Mouse (Mus musculus): ENCODE measurements around the gene Pde11a.

Gene Pde11a

DNA sequence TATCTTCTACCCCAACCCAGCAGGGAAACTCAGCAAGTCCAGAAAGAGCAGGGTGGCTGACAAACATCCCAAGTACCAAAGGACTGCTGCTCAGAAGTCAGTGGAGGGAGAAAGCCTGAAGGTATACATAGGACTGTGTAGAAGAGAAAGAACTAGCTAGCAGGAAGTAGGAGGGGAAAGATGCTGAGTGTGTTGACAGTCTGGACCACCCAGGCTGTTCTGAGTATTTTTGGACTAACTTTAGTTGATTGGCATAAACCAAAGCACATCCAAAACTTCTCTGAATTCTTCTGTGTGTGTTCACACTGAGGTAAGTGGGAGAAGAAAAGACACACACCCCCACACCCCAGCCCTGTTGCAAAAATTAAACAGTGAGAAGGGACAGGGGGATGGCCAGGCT is 248.1 kb downstream of the Pde11a start:
- no peak for DNase-seq (ENCODE audit: low spot score)

DNA sequence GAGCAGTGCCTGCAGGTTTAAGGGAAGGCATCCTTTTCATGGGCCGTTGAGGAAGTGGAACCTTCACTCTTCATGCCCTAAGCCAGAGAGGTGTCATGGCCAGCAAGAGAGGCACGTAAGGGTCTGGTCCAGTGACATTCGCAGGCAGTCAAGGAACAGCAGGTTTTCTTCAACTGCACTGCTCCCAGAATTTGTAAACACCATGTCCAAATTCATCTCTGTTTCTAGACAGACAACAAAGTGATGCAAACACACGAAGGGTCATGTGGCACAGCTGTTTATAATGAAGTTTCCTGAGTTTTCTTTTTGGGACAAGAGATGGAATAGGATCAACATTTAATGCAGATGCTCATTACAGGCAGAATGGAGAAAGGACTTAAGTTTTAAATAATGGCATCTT is 249.7 kb downstream of the Pde11a start:
- DNase-seq (ENCODE audit: low spot score): peak; percentile 77

DNA sequence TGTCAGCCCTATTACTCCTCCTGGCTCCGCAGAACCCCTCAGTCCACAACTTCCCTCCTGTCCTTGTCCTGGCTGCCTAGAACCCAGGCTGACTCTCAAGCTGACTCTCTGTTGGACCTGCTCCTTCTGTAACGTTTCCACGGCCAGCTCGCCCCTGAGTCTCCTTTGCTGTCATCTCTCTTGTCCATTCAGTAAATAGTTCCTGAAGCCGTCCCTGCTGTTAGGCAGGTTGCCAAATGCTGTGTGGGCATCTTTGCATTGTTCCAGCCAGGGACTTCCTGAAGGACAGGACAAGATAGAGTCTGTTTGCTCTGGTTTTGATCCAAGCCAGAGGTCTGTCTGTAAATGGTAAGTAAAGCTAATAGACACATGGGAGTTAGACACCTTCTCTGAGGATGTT is 250.2 kb downstream of the Pde11a start:
- peak; percentile 75 for DNase-seq (ENCODE audit: low spot score)

DNA sequence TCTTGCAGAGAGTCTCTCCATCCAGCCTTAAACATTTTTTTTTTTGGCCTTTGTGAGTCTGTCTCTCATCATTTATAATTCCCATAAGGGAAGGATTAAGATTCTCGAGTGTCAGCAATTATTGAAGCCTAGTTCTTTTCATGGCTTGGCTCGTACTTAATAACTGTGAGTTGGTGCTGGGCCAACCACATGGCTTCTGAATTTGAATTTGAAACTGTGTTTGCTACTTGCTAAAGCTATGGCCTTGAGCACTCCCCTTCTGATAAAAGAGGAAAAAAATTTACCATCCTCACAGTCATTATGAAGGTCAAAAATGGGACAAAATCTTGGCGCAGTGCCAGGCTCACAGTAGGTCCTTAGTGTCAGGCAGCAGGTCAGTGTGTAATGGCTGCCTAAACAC is 251.4 kb downstream of the Pde11a start:
- no peak for DNase-seq (ENCODE audit: low spot score)

DNA sequence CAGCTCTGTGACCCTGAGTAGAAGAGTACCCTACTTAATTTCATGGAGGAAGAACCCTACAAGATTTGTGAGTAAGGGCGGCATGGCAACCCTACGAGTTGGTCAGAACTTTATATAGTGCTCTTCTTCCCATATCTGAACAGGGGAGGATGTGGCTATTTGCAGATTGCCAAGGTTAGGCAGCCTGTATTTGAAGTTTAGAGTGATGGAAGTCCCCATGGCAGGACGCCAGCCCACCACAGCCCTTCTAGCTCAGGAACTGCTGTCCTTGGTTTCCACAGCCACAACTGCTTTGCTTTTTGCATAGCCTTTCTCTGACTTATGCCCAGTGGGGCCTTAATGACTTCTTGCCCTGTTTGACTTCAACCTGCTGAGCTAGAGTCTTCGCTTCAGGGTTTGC is 253.6 kb downstream of the Pde11a start:
- DNase-seq (ENCODE audit: low spot score): no peak

DNA sequence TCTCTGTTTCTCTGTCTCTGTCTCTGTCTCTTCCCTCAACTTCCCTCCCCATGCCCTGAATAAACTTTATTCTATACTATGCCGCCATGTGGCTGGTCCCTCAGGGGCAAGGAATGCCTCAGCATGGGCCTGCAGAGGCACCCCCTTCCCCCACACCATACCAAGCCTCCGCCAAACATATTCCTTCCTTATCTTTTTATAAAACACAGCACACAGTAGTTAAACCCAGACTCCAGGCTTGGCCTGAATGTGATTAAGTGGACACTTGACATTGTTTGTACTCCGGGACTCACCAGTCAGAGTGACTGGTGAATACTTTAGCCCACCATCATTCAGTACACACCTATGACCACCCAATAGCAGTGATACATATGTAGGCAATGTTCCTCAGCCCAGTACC is 254.7 kb downstream of the Pde11a start:
- no peak for DNase-seq (ENCODE audit: low spot score)

DNA sequence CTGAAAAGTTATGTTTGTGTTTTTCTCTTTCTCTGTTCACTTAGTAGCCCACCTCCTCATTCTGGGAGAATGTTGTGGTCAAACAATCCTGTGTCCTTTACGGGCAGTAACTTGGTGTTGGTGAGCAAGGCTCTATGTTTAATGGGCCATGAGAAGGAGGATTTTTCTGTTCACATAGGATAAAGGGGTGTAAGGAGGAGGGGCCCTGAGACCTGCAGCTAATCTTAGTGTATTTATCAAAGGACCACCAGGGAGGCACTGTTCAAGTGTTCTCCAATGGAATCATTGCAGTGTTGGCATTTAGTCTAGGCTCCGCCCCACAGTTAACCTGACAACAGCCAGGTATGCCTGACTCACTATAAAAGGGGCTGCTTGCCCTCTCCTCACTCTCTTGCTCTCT is 255.2 kb downstream of the Pde11a start:
- no peak for DNase-seq (ENCODE audit: low spot score)

DNA sequence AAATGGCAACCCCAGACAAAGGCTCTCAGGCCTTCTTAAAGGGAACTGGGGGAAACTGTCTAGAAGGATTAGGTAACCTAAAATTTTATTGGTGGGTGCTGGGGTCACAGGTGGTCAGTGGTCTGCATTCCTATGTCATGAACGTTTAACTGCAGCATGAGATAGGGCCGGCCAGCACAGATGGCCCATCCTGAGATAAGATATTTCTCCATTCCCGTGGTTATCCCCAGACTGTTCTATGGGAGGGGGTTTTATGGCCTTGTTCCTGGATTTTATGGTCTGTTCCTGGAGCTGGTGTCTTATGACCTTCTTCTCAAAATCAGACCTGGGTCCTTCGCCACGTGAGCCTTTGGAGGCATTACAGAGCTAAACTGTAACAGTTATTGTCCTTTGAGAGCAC is 256.6 kb downstream of the Pde11a start:
- DNase-seq (ENCODE audit: low spot score): no peak

DNA sequence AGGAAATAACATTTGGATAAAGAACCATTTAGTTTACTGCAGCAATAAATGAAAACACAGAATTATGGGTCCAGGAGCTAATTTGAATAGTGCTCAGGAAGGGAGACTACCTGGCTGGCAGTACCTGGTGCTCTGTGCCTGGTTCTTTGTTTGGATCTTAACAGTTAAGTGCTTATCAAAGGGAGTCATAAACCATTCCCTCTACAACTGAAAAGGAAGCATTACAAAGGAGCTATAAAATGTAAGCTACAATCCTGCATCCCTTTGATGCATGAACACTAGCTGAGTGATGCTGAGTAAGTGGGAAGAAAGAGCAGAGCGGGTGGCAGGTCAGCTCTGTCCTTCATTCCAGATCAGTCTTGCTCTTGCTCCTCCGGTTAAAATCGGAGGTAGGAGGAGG is 258.0 kb downstream of the Pde11a start:
- no peak for DNase-seq (ENCODE audit: low spot score)

DNA sequence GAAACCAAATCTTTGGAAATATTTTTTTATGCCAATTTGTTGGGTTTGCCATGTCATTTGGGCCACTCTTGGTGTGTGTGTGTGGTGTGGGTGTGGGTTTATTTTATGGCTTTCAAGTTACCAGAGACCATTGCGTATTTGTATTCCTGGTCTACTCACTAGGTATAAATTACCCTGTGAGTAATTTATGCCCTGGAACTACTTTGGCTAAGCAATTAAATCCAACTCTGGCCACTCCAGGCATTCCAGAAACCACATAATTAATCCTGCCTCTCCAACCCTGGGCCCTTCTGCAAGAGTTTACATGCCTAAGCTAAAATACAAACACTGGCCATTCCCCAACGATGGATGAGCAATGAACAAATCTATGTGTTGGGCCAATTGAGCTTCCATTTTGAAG is 261.7 kb downstream of the Pde11a start:
- no peak for DNase-seq (ENCODE audit: low spot score)

DNA sequence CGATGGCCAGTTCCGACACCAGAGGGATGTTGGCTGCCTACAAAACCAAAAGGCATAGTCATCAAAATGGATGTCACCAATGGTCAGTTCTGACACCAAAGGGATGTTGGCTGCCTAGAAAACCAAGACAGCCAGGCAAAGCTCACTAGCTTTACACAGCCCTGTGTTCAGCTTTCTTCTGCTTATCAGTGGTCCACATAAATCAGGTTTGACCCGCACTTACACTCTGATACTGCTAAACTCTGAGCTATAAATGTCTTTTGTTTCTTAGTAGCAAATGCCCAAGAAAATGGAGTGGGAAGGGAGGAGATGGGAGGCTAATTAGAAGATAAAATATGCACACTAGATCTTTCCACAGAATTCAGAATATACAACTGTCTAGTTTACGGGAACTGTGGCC is 262.5 kb downstream of the Pde11a start:
- DNase-seq (ENCODE audit: low spot score): no peak

DNA sequence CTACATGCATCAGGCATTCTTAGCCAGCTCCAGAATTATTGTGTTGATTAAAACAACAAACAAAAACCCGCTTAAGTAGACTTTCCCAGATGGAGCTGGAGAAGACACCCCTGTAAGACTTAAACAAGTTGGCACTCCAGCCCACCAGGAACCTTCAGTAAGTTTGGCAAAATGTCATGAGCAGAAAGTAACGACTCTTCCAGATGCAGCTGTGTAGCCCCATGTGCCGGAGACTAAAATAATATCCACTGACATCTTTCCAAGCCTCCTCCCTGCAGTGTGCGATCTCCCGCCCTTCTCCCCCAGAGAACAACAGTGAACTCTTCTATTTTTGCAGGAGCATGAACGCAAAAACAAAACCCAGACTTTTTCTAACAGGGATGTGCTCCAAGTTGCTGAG is 265.5 kb downstream of the Pde11a start:
- no peak for DNase-seq (ENCODE audit: low spot score)

DNA sequence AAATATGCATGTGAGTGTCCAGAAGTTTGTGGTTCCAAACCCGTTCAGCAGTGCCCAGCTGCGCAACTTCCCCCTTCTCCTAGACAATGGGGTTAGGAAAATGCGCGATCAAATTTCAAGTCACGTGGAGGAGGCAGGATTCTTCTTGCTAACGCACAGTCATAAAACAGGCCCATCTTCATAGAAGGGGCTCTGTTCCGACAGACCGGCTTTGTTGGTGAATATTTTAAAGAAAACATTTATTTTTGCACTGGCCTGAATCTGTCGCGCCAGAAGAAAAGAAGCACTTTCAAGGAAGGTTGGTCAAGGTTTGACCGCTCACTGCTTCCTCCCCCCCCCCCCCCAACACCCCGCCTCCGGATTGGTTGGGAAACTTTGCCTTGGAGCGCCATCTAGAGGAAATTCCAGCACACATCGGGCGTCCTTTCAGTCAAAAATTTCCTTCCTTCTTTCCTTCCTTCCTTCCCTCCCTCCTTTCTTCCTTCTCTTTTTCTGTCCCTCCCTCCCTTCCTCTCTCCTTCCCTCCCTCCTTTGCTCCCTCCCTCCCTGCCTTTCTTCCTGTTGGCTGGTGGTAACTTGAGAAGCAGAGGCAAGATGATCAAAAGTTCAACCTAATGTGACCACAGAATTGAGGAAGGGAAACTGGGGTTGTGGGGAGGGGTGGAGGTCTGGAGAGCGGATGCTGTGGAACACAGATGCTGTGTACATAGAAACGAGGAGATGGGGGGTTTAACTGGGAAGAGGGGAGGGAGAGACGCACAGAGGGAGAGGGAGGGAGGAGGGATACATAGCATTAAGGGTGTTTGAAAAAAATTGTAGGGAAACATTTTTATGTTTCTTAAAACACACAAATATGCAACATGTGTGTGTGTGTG is 267.9 kb downstream of the Pde11a start:
- DNase-seq (ENCODE audit: low spot score): peak; percentile 81

DNA sequence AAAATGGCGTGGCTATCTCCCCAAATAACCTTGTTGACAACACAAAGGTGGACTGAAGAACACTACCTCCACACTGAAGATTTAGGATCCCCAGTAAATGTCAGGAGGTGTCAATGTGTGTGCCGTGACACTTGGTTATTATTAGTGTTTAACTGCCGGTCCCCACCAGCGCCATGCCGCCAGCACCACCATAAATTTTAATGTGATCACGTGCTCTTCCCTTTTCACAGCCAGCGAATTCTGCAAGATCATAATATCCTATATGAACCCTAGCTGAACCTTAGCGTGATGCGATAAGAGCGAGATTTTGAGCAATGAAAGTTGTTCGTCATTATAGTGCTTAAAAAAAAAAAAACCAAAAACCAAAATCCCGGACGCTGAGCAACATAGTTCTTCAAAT is 269.3 kb downstream of the Pde11a start:
- no peak for DNase-seq (ENCODE audit: low spot score)

DNA sequence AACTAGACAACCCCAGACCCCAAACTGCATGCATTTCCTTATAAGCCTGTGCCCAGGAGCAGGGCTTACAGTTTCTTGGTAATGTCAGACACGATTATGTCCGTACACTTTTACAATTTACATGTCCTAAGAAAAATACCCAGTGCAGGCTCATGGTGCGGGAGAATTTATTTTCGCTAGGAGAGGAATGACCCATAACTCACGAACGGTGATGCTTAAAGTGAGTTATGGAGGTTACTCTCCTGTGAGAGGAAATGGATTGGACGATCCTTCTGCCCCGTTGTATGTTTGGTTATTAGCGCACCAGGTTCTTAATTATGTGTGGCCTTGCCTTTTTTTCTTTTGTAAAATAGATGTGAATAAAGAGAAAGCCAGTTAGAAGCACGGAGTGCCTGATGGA is 270.4 kb downstream of the Pde11a start:
- no peak for DNase-seq (ENCODE audit: low spot score)

DNA sequence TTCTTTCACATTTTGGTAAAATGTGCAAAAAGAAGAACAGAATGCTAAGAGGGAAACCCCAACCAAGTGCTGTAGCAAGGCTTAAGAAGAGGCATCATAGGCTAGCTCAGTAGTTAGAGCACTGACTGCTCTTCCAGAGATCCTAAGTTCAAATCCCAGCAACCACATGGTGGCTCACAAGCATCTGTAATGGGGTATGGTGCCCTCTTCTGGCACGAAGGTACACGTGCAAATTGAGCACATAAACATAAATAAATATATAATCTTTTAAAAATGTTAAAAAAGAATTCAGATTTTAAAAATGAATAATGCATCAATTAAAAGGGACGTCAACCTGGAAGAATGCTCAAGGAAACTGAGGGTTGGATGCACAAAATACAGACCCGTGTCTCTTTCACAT is 271.4 kb downstream of the Pde11a start:
- DNase-seq (ENCODE audit: low spot score): no peak

DNA sequence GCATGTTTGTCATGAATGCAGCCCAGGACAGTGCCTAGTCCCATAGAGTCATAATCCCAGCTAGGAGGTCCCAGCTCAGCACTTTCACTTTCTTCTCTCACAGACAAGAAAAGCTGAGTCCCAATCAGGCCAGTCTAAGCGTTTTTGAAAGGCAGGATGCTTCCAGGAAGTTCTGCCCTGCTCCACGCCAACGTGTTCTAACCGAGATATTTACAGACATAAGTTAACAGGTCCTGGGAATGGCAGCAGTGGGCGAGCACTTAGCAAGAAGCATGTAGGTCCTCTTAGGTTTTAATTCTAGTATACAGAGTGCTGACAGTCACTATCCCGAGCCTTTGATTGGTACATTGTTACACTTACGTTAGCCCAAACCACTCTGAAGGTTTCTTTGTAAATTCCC is 273.3 kb downstream of the Pde11a start:
- DNase-seq (ENCODE audit: low spot score): no peak

DNA sequence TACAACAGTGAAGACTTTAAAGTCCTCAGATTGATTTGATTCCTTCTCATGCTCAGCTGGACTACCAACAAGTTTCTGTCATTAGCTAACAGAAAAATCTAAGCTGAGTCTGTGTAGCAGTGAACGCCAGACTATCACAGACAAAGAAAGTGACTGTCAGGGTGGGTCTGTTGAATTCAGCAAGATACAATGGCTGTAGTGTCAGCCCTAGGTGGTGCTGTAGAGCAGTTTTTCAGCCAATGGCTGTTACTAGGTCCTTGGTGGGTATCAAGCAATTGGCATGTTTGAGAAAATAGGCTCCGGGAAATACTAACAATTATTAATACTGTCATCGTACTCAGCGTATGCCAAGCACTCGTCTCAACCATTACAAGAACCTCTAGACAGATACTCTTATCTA is 274.5 kb downstream of the Pde11a start:
- DNase-seq (ENCODE audit: low spot score): peak; percentile 60

DNA sequence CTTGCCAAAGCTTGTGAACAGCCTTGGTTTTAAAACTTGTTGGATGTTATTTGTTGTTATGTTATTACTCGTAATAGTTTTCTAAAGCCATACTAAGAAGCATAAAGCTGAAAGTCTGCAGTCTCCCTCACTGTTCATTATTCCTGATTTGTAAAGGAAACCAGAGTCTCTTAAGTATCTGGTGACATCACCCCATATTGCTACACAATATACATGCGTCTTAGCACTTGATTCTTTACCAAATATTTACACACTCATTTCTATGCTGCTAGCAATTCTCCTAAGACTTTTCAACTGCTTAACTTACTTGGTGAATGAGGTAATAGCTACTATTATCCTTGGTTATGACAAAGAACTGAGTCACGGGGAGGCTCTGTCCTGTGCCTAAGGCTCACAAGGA is 278.4 kb downstream of the Pde11a start:
- DNase-seq (ENCODE audit: low spot score): no peak

DNA sequence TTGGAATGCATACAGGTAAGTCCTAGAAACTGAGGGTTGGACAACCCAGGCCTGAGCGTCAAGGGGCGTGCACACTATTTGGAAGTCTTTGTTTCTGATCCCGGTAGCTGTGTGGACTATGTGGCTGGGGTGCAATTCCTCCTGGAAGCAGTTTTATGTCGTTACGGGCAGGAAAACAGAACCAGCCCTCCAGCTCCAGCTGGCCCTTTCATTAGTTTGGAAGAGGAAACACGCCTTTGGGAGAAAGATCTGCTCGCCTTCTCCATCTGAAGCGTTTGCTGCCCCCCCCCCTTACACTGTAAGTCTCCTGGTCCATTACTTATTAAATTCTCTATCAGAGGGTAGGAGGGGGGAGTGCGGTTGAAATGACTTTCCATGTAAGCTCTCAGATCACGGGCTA is 279.0 kb downstream of the Pde11a start:
- no peak for DNase-seq (ENCODE audit: low spot score)

DNA sequence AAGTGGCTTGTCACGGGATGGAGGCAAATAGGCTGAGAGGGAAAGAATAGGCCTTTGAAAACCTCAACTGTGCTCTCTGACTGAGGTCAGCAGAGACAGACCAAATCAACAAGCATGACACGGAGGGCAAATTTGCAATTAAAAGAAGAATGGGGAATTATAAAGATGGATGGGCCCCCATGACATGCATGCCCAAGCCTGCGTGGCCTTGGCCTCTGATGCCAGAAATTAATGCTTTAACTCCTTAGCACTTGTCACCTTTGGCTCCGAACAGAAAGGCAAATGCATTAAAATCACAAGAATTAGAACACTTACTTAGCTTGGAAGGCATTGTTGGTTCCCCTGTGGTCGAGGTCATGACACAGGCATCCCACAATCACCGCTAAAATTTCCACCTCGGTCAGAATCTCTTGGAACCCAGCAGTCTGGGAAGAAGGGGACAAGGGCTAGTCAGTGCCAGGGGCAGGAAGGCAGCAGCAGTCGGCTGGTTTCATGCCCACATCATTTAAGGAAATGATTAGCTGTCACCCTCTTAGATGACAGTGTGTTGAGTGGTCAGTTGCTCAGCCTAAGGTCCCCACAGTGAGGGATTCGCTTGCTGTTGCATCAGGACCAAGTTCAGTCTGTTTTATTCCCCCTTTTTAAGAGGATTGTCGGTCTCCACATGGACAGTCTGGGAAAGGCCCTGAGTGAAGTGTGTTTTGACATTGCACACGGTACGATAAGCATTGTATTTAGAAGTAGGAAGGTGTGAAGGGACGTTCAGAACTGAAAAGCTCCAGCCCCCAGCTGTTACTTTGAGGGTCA is 279.7 kb downstream of the Pde11a start:
- no peak for DNase-seq (ENCODE audit: low spot score)

DNA sequence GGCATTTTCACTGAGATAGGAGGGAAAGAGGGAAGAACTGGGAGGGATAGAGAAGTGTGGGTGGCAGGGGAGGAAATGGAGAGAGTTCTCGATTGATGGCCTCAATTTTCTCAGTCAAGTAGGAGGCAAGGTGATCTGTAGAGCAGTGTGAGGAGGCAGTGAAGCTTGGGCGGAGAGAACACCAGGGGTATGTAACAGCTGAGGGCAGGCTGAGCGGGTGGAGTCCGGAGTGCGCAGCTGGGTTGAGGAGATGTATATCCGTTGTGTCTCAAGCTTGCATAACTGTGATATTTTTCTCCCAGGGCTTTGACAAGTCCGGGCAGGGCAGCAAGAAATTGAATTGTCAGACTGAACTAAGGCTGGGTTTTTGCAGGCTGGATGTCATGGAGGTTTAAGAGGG is 281.0 kb downstream of the Pde11a start:
- no peak for DNase-seq (ENCODE audit: low spot score)

DNA sequence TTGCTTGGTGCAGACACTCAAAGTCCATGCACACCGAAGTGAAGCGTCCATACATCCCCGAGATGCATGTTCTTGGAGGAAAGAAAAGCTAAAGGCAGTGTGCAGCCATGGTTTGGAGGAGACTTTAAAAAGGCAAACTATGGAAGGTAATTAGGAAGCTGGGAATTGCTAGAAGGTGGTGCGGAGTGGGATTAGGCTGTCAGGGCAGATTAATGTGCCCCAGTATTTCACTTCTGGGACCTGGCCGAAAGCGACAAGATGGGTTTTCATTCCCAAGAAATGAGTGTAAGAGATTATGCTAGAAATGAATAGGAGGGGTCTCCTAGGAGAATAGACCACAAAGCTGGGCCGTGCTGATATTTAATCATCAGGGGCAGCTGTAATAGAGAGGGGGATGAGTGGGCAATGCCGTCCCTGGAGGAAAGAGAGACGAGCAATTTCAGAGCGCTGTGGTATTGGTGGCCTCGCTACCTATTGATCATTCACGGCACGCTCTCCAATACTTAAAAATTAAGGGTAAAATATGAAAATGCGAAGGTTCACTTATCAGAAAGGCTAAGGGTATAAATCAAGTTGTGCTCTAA is 284.7 kb downstream of the Pde11a start:
- no peak for DNase-seq (ENCODE audit: low spot score)
